Mouse (Mus musculus) CH12.LX (cell line): ENCODE measurements at regions not wholly inside any gene's neighbourhood (a gene's known extent, or its start where the extent isn't known, plus 50 kb on each side); places are given as distances from the start of the nearest gene placed in this dataset.

Experiments used
- E2F4 ChIP-seq: IDR thresholded peaks from 2 replicates; pipeline ENCODE4 v1.6.1; 2011; ENCODE audit warnings: low read depth, low read length, improper control_type of control experiment; ENCODE audit not compliant: insufficient replicate concordance
- GABPA ChIP-seq: IDR thresholded peaks from 2 replicates; pipeline ENCODE4 v1.6.1; 2012; ENCODE audit warnings: low read depth, low read length, improper control_type of control experiment, inconsistent platforms; ENCODE audit not compliant: insufficient replicate concordance
- JUND ChIP-seq: conservative IDR thresholded peaks from 2 replicates; pipeline ENCODE4 v1.6.1; 2011; ENCODE audit warnings: low read depth, low read length, improper control_type of control experiment
- POLR2A ChIP-seq: IDR thresholded peaks from 2 replicates; pipeline ENCODE4 v1.6.1; 2011; ENCODE audit warnings: low read depth, mild to moderate bottlenecking, improper control_type of control experiment, low read length
- USF1 ChIP-seq: IDR thresholded peaks from 2 replicates; pipeline ENCODE4 v1.6.1; 2014; ENCODE audit warnings: low read depth, mild to moderate bottlenecking, inconsistent platforms, low read length, improper control_type of control experiment
- ZNF384 ChIP-seq: IDR thresholded peaks from 2 replicates; pipeline ENCODE4 v1.6.1; 2012; ENCODE audit warnings: low read depth, low read length, improper control_type of control experiment, inconsistent platforms

- TF ChIP-seq USF1 (no peak), JUND (no peak), ZNF384 (no peak), POLR2A (no peak), GABPA (no peak), E2F4 (no peak)
These were observed 246.6 kb downstream of the Agtpbp1 start for GRCm38 (mm10) chr13:59338436-59338835.
